Mouse (Mus musculus): ENCODE measurements around the gene Rab43.

DNA sequence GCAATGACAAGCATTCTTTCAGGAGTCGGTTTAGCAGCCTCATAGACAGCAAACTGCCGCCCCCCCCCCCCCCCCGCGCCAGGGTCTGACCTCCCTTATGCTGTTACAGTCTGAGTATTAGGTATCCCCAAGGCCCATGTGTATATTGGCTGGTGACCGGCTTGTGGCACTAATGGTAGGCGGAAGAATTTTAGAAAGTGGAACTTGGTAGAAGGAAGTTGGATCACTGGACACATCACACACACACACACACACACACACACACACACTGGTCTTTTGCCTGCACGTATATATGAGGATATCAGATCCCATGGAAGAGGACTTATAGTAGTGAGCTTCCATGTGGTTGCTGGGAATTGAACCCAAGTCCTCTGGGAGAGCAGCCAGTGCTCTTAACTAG is 9.5 kb downstream of the Rab43 start:
- no peak for TF ChIP-seq CTCF (IDR thresholded peaks at IDR 0.05; ENCODE audit: insufficient read depth, low read length)
- TF ChIP-seq POLR2A (IDR thresholded peaks at IDR 0.05; ENCODE audit: borderline replicate concordance, extremely low read depth, low read depth, low read length): no peak
